Mouse (Mus musculus) forelimb bud, embryonic 11.5 days (tissue): ENCODE results near the gene Dhrs3.

Experiments
- DNase-seq: peaks from one replicate; pipeline ENCODE4 v3.0.0-alpha.2; 2012; ENCODE audit warnings: low read depth, low spot score

The Dhrs3 gene

DNA sequence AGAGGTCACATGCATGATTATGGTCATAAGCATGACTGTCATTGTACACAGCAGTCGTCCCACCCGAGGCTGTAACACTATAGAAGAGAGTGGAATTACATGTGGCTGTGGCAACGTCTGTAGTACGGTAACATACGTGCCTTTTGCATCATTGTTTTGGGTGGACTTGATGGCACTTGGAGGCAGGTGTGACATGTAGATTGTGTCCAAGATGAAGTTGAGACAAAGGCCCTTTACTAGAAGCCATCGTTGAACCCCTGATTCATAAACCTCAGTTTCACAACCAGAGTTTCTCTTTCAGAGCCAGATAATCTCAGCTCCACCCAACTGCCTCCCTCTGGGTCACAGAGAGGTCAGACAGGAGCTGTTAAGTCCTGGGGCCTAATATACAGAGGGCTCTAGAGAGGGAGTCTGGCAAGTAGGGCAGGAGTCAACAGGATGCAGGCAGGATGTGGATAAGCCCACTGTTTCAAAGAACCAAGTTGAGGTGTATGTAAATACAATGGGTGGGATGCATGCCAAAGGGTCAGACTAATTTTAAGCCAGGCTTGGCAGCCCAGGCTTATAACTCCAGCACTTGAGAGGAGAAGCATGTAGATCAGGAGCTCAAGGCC is 5.5 kb downstream of the Dhrs3 start:
- DNase-seq = no peak

GRCm38 (mm10) chr4:144898737-144899136 is 6.1 kb downstream of the Dhrs3 start:
- DNase-seq = no peak

- DNase-seq = no peak
Measured at GRCm38 (mm10) chr4:144901561-144902111, 9.0 kb downstream of the Dhrs3 start.

DNA sequence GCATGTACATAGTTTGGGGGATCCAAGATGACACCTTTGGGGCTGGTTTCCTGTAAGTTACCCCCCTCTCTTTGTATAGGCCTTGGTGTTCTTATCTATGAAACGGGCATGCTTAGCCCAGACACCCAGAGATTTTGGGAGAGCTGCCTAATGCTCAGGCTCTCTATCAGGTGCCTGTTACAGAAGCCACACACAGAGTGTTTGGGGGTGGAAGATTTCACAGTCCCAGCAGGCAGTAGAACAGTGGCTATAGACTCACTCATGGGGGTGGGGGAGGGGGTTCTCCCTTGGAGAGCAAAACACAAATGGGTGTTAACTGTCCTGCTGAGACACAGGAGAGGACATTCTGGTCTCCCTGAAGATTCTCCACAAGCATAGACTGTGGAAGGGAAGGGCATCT is 10.5 kb downstream of the Dhrs3 start:
- no peak for DNase-seq

GRCm38 (mm10) chr4:144903932-144904331 is 11.3 kb downstream of the Dhrs3 start:
- no peak for DNase-seq

- no peak for DNase-seq
Measured at GRCm38 (mm10) chr4:144905128-144905527, 12.5 kb downstream of the Dhrs3 start.

DNA sequence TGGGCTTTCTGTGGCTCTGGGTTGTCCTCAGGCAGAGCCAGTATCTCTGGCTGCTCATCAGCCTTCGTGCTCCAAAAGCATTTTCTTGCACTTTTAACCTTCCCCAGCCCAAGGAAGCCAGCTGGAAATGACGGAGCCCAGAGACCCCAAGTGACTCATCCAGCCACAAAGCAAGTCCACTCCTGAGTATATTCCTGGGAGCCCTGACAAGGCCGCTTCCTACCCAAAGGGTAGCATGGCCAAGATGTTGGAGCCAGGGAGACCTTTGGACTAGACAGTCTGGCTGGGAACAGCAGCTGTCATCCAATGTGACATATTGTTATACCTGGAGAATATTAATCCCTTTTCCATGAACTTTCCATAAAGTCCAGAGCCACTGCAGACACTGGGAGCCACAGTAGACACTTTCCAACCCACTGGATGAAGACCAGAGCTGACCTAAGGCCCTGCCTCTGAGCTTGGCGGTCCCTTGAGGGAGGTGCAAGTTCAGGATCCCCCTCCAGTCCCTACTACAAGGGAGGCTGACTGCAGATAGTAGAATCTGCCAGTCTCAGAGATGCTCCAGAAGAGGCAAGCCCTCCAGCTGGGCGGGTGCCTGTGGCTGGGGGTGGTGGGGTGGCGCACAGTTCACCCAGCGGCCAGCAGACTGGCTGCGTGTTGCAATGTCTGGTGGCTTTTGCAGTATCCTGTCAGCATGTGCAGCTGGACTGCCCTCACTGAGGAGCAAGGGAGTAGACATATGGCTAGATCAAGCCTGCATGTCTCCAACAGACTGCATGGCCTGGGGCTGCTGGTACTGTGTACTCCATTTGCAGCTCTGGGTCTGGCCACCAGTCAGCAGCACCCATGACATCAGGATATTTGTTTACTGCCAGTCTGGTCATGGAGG is 13.6 kb downstream of the Dhrs3 start:
- no peak for DNase-seq

DNA sequence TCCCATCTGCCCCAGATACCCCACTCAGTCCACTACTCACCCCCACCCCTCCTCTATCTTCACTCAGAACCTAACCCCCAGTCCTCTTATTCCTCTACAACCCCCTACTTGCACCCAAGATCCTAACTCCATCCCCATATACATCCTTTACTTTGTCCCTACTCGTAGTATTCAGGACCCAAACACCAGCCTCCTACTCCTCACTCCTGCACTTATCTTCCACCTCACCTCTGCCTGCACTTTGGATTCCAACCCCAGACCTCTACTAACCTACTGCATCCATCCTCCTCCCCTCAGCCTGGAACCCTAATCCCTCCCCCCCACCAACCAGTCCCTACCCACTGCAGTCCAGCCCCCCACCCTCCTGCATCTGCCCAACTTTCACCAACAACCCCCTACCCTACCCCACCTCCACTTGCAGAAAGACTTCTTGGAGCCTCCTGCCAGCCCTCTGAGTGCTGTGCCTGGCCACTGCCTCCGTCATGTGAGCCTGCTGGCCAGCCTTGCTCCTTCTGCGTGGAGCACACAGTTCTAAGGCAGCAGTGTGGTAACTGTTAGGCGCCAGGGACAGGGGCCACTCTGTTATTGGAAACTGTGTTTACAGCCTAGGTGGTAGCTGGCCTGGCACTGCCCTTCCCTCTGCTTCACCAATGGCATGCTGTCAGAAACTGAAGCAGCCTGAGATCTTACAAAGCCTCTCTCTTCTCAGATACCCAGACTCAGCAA is 14.5 kb downstream of the Dhrs3 start:
- DNase-seq = no peak

DNA sequence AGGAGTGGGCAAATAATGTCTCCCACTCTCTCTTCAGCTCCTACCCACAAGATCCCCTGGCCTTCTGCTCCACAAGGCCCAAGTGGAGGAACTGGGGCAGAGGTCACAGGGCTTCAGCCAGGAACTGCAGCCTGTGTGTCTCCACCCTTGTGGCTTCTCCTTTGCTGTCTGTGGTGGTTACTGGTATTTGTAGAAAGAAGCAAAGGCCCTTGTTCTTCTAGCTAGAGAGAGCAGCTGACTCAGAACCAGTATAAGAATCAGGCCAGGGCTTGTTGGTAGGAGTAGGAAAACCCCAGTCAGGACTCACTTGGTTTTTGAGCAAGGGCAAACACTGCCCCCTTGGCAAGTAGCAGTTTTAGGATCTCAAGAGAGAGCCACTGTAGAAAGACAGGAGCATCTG is 16.2 kb downstream of the Dhrs3 start:
- no peak for DNase-seq

DNA sequence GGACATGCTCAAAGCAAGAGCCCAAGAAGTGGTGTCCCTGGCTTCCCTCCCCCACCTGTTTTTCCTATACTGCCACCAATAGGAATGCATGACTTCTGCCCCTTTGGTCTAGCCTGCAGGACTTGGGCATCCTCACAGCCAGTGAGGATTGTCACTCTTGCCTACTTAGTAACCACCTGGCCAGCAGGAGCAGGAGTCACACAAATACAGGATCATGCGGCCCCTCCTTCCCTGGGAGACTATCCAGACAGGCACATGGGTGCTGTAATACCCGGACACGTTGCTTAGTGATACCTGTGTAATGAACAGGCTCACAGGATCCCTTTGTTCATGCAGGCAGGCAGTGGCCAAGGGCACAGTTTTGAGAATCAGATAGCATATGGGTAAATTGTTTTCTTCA is 17.7 kb downstream of the Dhrs3 start:
- no peak for DNase-seq

DNA sequence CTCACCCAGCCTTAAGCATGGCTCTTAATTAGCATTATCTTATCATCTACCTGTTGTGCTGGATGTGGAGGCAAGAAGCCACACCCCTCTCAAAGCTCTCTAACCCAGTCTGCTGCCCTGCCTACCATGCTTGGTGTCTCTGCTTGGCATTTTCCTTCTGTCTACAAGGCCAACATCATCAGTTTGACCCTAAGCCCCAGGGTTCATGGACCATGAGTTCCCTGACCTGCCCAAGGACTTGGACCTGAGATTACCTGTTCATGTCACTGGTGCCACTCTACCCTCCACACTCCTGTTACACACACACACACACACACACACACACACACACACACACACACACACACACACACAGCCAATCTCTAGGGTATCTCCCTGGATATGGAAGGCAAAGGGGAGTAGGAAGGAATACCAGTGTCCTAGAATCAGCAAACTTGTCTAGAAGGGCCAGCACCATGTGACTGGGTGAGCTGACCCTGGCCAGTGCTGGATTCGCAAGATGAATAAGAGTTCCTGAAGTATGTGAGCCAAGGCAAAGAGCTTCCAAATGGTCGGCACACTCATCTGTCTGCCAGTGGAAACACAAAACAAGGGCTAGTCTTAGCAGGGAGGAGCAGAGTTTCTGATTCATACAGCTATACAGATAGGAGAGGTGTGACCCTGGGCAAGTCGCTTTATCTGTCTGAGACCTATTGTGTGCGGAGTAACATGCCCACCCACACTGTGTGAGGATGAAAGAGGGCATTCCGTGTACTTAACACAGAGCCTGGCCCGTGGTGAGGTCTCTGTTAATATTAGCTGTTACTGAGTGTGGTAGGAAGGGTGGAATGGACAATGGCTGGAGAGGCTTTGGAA is 20.9 kb downstream of the Dhrs3 start:
- no peak for DNase-seq

DNA sequence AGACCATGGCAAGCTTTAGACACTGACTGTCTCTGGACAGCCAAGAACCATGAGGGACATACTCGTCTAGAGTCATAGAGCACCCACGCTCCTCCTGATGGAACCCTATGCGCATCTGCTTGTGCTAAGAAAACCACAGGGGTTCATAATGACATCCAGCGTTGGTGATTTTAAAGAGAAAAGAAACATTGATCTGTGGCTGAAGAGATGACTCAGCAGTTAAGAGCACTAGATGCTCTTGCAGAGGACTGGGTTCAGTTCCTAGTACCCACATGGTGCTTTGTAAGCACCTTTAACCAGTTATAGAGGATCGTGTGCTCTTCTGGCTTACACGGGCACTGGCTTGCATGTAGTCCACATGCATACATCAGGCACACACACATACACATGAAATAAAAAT is 23.9 kb downstream of the Dhrs3 start:
- no peak for DNase-seq

- no peak for DNase-seq
Measured at GRCm38 (mm10) chr4:144917101-144917500, 24.5 kb downstream of the Dhrs3 start.

DNA sequence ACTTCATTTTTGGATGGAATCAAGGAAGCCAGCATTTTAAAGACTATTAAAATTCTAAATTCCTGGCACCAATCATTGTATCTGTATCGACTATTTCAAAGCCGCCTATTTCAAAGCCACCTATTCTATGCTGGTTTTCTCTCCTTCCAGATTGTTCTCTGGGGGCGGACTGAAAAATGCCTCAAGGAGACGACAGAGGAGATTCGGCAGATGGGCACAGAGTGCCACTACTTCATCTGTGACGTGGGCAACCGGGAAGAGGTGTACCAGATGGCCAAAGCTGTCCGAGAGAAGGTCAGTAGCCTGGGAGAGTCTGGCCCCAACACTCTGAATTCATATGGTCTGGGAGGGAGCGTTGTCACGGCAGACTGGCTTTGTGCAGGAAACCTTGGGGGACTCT is 25.9 kb downstream of the Dhrs3 start:
- DNase-seq = no peak

GRCm38 (mm10) chr4:144928693-144929436 is 36.2 kb downstream of the Dhrs3 start:
- DNase-seq = no peak

DNA sequence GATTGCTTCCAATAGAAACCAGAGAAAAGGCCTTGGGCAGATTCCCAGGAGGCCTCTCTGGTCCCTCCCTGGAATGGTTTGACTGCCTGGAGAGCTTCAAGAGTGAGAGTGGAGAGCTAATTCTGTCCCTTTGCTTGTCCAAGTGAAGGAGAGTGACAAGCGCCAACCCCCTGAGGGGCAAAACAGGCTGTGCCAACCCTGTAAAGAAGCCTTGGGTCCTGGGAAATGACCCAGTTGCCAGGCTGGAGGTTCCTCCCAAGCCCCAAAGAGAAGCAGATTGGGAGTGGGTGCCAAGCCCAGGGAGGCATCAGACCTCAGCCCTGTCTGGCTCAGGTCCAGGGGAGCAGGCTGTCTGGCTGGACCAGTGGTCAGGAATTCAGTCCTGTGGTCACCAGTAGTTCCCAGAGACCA is 37.2 kb downstream of the Dhrs3 start:
- no peak for DNase-seq

DNA sequence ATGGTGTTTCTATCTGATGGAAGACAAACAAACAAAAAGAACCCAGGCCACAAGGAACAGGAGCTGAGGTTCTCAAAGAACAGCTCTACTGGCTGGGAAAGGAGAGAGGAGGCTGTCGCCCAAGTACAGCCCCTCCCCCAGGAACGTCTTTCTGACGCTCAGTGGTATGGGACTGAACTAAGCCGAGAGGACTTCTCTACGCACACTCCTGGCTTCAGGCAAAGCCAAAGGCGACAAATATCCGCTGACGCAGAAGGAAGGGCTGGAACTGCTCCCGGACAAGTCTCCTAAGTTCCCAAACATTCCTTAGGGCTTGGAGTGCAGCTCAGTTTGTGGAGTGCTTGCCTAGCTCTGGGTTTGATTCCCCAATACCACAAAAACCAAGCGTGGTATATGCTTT is 37.7 kb downstream of the Dhrs3 start:
- DNase-seq = peak; percentile 24

GRCm38 (mm10) chr4:144931167-144931566 is 38.5 kb downstream of the Dhrs3 start:
- no peak for DNase-seq

DNA sequence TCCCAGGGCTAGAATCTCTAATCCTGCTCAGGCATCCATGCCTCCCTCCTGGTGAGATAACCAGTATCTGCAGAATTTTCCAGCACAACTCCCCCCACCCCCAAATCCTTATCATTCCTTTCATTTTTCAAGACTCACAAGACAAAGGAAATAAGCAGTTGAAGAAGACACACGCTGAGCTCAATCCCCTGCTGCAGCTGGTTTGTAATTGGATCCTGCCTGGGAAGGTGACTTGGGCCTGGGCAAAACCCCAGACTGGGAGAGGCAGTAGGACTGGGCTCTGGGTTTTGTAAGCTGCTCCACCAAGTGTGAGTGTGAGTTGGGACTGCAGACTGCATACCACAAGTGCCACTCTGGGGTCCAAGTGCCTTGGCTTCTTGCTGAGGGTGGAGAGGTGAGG is 41.9 kb downstream of the Dhrs3 start:
- no peak for DNase-seq

DNA sequence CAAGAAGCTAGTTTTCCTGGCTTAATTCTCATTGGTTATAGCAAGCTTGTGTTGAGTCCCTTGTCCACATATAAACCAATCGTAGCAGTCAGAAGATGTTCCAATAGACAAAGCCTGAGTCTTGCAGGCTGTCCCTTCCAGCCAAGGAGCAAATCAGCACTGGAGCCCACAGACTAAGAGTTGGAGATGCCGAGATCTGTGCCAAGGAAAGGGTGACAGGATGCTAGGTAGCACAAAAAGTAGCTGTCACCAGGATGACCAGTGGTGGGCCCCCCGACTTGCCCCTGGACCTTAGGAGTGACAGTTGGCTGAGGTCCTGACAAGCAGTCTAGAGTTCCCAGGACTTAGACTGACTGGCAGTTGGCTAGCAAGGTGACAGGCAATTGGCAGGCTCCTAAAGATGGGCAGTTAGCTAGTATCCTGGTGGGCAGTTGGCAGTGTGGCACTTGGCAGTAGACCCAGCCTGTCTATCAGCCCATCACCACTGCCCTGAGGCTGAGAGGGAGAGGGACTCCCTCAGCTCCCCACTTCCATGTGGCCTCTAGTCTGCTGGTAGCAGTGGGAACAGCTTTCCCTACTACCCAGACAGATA is 44.0 kb downstream of the Dhrs3 start:
- no peak for DNase-seq
